Mouse (Mus musculus) kidney, postnatal 14 days (tissue): ENCODE measurements around the gene Optn.

Source experiments
- DNase-seq: peaks from one replicate; pipeline ENCODE4 v3.0.0; 2022; ENCODE audit warnings: mixed read lengths

The Optn gene

DNA sequence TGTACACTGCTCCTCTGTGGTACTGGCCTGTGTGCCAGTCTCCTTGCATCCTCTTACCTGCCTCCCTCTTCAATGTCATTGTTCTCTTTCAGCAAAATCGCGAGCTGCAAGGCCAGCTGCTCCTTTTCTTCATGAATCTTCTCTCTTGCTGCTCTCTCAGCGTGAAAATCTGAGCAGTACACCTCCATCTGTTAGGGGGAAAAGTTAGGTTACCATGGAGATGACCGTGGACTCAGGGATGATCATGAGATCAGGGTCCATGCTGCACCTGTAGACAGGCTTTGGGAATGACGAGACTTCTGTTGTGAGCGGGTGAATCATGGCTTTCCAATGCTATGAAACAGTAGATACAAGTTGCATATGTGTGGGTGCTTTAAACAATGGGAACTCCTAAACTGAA, 36.8 kb downstream of the Optn start:
- no peak for DNase-seq

GRCm38 (mm10) chr2:5025162-5025733, 38.6 kb downstream of the Optn start:
- DNase-seq, result no peak

GRCm38 (mm10) chr2:5023699-5024399, 40.0 kb downstream of the Optn start:
- no peak for DNase-seq

DNA sequence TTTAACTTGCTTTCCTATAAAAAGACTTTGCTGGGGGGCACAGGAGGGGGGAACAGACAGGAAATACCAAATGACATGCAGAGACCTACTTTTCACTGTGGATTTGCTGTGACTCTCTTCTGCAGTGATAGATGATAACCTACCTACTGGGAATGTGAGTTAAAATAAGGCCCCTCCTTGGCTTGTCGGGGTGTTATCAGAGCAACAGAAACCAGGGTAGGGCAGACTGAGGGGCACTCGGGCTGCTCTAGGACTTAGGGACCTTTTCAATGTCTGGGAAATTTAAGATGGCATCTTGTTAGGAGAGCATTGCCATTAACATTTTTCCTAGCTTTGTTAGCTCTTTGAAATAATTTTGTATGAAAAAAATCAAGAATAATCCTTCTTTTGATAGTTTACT, 40.6 kb downstream of the Optn start:
- DNase-seq, result no peak

DNA sequence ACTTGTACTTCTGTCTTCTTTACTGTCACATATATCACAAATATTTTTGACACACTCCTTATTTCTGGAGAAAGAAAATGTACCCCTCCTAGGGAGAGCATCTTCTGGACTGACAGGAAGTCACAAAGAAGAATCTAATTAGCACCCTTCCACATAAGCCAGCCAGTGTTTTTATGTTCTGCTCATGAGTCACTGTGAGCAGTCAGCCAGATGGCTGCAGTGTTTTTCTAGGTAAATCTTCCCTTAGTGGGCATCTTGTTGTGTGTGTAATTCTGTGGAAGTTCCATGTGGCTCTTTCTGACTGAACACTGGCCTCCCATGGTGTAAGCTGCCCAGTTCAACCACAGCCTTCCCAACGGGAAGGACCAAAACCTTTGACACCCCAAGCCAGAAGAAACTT, 44.1 kb downstream of the Optn start:
- no peak for DNase-seq

- DNase-seq, result no peak
These were observed 46.9 kb downstream of the Optn start for GRCm38 (mm10) chr2:5016922-5017321.

GRCm38 (mm10) chr2:5015527-5015926, 48.3 kb downstream of the Optn start:
- no peak for DNase-seq

GRCm38 (mm10) chr2:5014616-5015015, 49.2 kb downstream of the Optn start:
- DNase-seq, result no peak

DNA sequence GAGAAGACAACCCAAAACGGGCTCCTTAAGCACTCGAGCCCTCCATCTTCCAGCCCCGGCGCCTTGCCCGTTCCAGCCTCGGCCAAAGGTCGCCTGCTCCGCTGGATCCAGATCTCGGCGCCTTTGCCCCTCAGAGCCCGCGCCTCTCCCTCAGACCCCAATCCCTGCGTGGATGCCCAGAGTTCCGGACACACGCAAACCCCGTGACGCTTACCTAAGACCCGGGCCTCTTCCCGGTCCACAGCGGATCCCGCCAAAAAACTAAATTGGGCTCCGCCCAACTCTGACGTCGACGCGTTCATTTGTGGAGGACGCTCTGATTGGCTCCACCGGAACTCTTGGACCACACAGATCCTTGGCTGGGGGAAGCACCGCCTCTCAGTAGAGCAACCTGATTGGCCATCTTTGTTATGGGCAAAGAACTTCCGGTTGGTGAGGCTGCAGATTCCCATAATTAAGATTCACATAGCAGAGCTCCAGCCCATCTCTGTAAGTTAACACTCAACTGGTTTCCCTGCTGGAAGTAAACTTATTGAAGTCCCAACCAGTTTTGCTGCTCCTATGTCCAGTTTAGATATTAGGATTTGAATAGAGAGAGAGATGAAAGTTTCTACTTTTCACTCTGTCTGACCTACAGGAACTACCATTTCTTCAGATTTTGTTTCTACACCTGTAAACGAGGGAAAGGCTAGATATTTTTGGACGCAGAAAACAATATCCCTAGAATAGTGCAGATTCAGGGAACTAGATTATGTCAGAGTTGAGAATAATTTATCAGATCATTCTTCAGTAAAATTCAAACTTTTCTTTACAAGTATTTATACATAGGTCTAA, 51.1 kb downstream of the Optn start, which contains the start of gene Mcm10:
Gene Mcm10 (minus strand): TSS at position 301 of the 834 bp plus-strand sequence.
- DNase-seq, result peak; percentile 95

GRCm38 (mm10) chr2:5011898-5012490, 51.9 kb downstream of the Optn start:
- DNase-seq, result no peak

- no peak for DNase-seq
These were observed 56.7 kb downstream of the Optn start for GRCm38 (mm10) chr2:5007107-5007506.

DNA sequence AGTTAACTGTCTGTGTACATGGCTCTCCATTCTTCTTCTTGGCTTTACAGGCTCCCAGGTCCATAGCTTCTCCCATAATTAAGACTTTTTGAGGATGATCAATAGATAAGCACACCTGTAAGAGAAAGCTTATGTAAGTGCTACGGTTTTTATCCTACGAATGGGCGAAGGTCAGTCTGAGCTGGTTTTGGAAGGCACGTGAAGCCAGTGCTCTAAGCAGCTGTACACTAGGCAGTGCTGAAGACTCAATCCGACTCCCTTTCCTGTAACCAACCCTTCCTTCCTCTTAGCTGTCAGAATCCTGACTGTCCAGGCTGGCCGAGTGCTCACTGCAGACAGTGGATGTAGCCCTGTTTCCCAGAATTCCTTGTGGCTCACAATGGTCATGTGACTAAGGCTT, 62.6 kb downstream of the Optn start:
- no peak for DNase-seq

GRCm38 (mm10) chr2:4998905-4999304, 64.9 kb downstream of the Optn start:
- peak; percentile 34 for DNase-seq

GRCm38 (mm10) chr2:4996421-4996824, 67.4 kb downstream of the Optn start:
- peak; percentile 46 for DNase-seq

- no peak for DNase-seq
These were observed 68.2 kb downstream of the Optn start for GRCm38 (mm10) chr2:4995646-4996045.

DNA sequence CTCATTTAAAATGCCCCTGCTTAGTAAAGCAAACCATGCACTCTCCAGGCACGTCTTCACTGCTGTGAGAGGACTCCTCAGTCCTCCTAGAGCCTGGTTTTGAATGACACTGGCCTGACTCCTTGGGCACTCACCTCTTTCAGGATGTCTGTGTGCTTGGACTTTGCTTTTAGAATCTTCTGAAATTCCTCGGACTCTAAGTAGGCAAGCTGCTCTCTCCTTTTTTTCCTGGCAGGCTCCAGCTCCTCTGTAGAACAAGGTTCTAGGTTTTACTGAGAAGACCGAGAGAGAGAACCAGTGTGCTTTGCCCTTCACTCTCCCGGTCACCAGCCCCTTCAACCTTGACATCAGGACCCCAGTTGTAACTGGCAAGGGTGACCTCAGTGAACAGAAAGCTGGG, 69.4 kb downstream of the Optn start:
- no peak for DNase-seq

- no peak for DNase-seq
These were observed 70.3 kb downstream of the Optn start for GRCm38 (mm10) chr2:4993584-4993983.

DNA sequence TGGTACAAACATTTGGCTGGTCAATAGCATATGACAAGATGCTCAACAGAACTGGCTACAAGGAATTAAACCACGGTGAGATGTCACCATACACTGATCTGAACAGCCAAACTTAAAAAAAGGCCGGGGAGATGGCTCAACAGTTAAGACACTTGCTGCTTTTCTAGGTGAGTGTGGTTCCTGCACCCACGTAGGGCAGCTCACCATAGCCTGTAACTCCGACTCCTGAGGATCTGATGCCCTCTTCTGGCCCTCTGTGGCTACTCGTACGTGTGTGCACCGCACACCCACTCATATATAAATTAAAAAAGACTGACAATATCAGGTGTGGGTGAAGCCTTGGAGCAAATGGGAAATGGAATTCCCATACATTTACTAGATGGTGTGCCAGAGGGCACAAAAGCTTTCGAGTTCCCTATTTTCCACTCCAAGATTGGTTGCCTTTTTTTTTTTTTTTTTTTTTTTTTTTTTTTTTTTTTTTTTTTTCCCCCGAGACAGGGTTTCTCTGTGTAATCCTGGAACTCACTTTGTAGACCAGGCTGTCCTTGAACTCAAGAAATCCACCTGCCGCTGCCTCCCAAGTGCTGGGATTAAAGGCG, 74.9 kb downstream of the Optn start:
- DNase-seq, result no peak

DNA sequence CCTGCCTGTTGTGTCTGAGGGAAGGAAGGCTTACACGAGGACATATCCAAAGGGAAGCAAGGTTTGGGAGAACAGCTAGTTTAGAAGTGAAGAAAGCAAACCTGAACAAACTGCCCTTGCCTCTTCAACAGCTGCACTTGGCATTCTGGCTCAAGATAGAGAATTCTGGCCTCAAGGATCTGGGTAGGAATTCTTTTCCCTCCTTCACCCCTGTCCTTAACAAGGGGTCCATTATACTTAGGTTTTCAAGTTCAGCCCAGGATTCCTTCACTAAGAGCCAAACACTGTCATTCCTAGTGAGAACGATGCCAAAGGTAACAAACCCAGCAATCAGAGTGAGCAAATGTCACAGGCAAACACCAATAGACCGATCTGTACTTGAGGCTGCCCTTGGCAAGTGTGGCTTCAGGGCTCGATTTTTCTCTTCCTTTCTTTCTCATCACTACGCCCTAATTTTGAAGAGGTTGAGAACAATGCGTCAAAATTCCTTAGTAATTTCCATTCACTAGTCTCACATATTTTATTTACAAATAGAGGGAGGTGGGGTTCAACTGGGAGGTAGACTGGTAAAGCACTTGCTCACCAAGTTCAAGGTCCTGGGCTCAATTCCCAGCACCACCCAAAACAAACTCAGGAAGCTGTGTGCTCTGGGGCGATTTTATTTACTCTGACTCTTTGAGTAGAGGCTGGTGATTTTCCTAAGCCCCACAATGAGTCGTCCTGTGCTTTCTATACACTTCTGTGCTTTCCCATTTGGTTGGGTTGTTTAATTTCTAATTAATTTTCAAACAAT, 76.3 kb downstream of the Optn start:
- no peak for DNase-seq

DNA sequence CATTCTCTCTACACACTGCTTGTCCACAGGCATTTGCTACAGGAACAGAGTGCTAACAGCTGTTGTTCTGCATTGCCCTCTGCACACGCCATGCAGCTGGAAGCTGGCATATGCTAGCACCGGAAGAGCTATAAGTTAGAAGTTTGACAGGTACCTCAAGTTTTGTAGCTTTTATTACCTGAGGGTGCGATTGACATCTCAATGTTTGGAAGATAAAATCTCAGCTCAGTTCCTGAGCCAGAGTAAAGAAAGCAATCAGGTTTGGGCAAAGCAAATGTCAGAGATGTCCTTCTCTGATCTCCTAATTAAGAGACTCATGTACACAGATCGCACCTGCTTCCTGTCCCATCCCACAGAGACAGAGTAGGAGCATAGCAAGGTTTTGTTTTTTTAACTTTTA, 77.1 kb downstream of the Optn start:
- no peak for DNase-seq

GRCm38 (mm10) chr2:4985000-4985399, 78.9 kb downstream of the Optn start:
- no peak for DNase-seq

DNA sequence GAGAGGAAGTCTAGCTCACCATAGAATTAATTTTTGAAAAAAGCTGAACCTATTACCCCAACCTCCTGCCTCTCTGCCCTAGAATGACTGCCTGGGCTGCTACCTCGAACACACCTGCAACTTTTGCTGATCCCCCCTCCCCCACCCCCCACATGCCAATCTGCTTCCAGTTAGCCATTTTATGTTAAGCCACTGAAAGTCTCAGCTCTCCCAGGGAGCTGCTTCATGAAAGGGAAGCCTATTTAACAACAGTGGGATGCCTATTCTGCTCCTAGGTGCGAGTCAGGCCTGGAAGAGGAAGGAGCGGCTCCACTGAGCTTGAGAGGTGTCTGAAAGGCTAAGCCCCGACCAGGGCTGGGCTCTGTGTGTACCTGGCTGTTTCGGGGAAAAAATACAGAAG, 79.9 kb downstream of the Optn start:
- DNase-seq, result no peak
